Mouse (Mus musculus): Measurements from ENCODE around the gene Prr5.

Gene Prr5

DNA sequence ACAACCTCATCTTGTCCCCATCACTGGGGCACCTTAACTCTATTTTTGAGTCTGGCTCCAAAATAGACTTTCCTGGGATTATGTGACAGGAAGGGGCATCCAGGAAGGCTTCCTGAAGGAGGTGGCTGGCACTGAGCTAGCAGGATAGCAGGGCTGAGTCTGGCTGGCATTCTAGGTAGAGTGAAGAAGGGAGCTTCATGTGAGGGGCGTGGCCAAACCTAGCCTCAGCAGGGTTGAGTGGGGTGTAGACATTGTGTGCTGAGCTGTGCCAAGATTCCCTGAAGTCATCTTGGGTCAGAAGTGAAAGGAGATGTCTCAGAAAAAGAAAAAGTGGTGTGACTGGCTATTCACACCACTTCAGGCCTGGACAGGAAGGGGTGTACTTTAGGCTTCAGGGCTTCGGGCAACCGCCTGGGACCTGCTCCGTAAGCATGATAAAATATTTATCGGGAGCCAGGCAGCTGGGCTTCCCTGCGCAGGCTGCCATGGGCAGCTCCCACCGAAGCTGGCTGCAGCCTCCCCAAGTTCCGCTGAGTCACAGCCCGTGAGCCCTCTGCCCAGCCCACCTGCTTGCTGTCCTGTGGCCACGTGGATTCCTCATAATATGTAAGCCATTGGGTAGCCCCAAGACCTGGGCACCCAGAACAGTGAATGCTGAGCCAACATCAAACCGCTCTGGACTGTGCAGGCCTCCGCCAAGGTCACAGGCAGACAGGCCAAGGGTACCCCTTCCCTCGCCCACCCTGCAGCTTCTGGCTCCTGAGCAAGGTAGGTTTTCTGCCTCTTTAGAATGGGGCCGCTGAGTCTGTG is at the start of gene Prr5:
Gene Prr5 (plus strand): TSS at position 683 of the 810 bp plus-strand sequence.
- peak; percentile 90 for DNase-seq

DNA sequence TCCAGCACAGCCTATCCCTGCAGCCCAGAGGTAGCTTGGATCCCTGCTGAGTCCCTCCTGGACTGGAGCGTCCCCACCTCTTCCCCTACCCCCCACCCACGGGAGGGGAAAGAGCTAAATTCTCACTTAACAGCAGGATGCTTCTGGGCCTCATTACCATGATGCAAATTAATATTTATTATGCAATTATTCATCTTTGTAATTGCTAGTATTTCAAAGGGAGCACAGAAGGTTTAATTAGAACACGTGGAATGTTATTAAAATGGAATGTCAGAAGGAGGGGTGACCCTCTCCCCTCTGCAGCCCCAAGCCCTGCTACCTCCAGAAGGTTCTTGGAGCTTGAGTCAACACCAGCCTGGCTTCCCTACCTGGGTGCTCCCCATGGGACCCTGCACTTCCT is 49.4 kb upstream of the Prr5 start:
- no peak for DNase-seq

- DNase-seq = no peak
Measured at GRCm38 (mm10) chr15:84621722-84622428, 47.5 kb upstream of the Prr5 start.

DNA sequence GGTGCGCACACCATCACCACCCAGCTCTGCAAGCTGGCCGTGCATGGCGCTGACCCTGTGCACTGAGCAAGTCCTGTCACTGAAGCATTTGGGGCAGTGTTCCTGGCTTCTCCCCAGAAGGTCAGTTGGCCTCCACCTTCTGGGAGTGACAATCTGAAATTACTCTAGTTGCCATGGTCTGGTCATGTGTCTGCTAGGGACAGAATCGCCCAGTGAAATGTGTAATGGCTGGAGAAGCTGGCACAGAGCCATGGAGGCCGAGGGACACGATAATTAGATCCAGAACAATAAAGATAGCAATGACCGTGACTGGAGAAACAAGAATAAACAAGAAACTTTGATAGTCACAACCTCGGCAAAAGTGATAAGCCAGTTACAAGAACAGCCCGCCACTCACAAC is 44.5 kb upstream of the Prr5 start:
- no peak for DNase-seq

DNA sequence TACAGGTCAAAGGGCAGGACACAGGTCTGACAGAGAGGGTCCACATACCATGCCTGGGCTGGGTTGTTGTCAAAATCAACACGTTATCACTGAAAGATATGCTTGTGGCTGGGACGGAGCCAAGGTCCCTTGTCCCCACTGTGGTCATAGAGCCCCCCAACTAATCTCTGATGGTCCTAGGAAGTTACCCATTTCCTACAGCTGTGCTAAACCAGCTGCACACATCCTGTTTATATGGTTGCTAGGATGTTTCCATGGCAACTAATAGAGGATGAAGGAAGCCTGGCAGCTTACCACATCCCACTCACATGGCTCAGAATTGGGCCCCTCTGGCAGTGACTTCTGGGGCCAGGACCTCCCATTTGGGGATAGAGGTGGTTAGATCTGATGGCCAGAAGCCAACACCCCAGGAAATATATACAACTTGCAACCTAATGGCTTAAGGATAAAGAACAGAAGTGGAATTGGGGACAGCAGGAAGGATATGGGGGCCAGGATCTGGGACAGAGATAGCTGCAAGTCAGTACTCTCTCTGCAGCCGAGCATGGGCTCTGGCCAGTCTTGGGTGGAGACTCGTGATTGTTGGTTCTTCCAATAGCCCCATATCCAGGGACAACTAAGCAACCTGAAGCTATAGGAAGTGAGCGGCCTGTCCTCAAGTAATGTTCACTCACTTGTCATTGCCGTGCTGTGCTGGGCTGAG is 43.6 kb upstream of the Prr5 start:
- peak; percentile 56 for DNase-seq

- no peak for DNase-seq
Measured at GRCm38 (mm10) chr15:84627308-84627707, 42.1 kb upstream of the Prr5 start.

DNA sequence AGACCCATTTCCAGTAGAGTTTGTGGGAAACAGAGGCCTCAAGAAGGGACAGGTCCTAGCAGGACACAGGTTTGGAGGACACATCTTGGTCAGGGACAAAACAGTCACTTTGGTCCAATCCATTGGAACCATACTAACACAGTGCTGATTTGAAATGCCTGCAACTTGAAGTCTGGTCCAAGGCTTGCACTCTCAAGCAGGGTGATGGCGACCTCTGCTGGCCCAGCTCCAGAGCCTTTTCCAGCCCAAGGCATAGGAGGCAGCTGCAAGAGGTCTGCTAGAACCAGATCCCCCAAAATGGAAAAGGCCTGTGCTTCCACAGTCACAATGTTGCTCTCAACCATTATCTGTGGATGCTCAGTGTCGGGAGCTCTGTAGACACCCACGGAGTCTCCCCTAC is 39.7 kb upstream of the Prr5 start:
- DNase-seq = peak; percentile 47

DNA sequence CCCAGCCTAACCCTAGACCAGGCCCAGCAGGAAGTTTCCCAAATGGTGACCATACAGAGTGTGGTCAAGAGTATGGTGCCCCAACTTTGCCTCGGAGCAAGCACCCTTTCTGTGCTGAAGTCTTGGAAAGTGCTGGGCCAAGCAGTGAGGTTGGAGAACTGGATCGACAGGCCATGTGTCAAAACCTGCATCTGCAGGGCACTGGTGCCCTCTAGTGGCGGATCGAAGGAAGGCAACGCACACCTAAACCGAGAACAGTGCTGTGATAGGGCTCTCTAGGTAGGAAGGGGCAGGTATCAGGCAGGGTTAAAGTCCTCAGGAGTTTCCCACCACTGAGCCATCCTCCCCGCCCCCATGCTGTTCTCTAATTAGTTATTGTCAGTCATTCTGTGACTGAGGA is 37.9 kb upstream of the Prr5 start:
- DNase-seq = peak; percentile 84

- DNase-seq = peak; percentile 61
Measured at GRCm38 (mm10) chr15:84634361-84634760, 35.1 kb upstream of the Prr5 start.

DNA sequence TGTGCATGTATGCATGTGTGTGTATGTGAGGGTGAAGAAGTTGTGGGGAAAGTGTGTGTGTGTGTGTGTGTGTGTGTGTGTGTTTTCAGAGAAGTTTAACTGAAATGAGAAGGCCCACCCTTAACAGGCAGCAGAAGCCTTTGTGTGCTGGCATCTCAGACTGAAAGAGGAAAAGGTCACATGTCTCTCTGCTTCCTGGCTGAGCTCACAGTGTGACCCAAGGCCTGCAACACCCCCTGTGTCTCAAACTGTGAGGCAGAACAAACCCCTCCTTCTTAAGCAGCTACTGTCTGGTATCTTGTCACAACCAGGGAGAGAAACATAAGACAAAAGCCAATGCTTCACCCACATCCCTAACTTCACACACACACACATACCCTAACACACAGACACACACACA is 31.0 kb upstream of the Prr5 start:
- DNase-seq = peak; percentile 51

GRCm38 (mm10) chr15:84639072-84639450 is 30.4 kb upstream of the Prr5 start:
- no peak for DNase-seq

GRCm38 (mm10) chr15:84639451-84640136 is 29.8 kb upstream of the Prr5 start:
- DNase-seq = peak; percentile 81

DNA sequence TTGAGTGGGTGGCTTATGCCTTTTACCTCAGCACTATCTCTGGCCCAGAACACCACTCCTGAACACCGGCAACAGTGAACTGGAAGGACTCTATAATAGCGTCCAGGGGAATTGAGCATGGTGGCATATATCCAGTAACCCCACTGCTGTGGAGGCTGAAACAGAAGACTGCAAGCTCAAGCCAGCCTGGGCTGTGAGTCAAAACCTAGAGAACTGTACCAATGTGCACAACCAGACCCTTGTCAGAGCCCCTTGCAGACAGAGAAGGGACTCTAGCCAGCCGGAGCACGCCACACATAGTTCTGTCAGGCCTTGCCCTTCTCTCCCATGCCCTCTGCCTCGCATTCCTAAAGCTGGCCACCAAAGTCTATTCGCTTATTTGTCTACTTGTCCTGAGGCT is 28.7 kb upstream of the Prr5 start:
- no peak for DNase-seq

DNA sequence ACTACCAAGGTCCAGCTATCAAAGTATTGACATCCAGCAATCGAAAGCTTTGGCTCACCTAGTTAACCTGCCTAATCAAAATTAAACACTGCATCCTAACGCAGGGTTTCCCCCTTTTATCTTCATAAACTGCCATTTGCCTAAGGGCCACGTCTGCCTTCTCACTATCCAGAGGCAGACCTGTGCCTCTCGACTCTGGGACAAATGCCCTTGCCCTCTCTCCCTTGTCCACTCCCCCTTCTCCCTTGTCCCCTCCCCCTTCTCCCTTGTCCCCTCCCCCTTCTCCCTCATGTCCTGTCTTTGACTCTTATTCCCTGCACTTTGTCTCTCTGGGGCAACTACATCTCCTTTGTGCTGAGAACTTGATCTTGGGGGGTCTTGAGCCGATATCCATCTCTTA is 28.3 kb upstream of the Prr5 start:
- no peak for DNase-seq

GRCm38 (mm10) chr15:84641948-84642347 is 27.5 kb upstream of the Prr5 start:
- DNase-seq = no peak

- no peak for DNase-seq
Measured at GRCm38 (mm10) chr15:84643178-84643577, 26.2 kb upstream of the Prr5 start.

GRCm38 (mm10) chr15:84651481-84651880 is 17.9 kb upstream of the Prr5 start:
- DNase-seq = peak; percentile 69

GRCm38 (mm10) chr15:84653151-84653550 is 16.3 kb upstream of the Prr5 start:
- DNase-seq = peak; percentile 48

GRCm38 (mm10) chr15:84653979-84654966 is 15.1 kb upstream of the Prr5 start:
- DNase-seq = peak; percentile 73

GRCm38 (mm10) chr15:84654975-84655374 is 14.4 kb upstream of the Prr5 start:
- DNase-seq = no peak

DNA sequence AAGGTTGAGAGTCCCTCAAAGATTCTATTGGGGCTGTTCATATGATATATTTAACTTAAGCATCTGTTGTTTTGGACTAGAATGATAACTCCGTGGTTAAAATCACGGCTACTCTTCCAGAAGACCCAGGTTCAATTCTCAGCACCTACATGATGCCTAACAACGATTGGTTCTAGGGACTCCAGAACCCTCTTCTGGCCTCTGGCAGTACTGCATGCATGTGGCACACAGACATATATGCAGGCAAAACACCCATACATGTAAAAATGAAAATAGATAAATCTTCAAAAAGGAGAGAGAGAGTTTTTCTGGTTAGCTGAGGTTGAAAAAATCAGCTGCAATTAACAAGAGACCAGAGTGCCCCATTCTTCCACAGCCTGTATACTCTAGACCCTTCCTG is 12.7 kb upstream of the Prr5 start:
- DNase-seq = no peak

Measured in kidney, adult 9 months (tissue).